Mouse (Mus musculus): Measurements from ENCODE around the gene Zfp385a. TPM values are rescaled to one million over a fixed set of nuclear protein-coding genes. Genes with fewer than 3 reads are reported as not detected.
A peak's percentile ranks its signal among the peaks of the same experiment; 100 is the strongest.

The Zfp385a gene
- polyA plus RNA-seq (2015; fragmentation: Nextera tagmentation; extraction: Ambion mirVana): 2.9 and 3.1 TPM in 2 replicates

- peak within 1 kb of the TSS; percentile 95 for H3K4me2 ChIP-seq (replicated peaks; ENCODE audit: low read depth)
- no peaks in the 10 kb centered on the region for H3K9me3 ChIP-seq (ENCODE audit: control insufficient read depth)
- TF ChIP-seq CTCF (IDR thresholded peaks at IDR 0.05; ENCODE audit: low read depth): peak; percentile 26; the same call in 1 of the 2 replicates
- H3K4me3 ChIP-seq (ENCODE audit: low read depth, low read length): peak within 1 kb of the TSS; percentile 65
- no peak within 1 kb of the TSS for H3K27ac ChIP-seq (ENCODE audit: low read depth, low read length)
- H3K9ac ChIP-seq (ENCODE audit: low read depth, low read length): 0 out of 2 replicates have a peak within 1 kb of the TSS, but pooled peaks have one; percentile 34
- H3K36me3 ChIP-seq (ENCODE audit: control insufficient read depth, insufficient read depth): peaks cover 4% of the 10 kb centered on the region
- WGBS: 3% methylated on average over 22 of the region's 26 CpGs
- no peaks in the 10 kb centered on the region for H3K4me1 ChIP-seq (replicated peaks; ENCODE audit: control insufficient read depth, insufficient read depth, low read length)
- peaks cover 33% of the 10 kb centered on the region for H3K27me3 ChIP-seq (replicated peaks; ENCODE audit: control insufficient read depth, insufficient read depth, low read length)
- peak; percentile 25; the same call in 1 of the 2 replicates for ATAC-seq
These were observed at the start of gene Zfp385a for GRCm38 (mm10) chr15:103339961-103340337. Gene Zfp385a (minus strand): TSS chr15:103340093.

- peak; percentile 79 for TF ChIP-seq CTCF (IDR thresholded peaks at IDR 0.05; ENCODE audit: low read depth)
- H3K9me3 ChIP-seq (ENCODE audit: control insufficient read depth): no peaks in the 10 kb centered on the region
- no peaks in the 10 kb centered on the region for H3K4me1 ChIP-seq (replicated peaks; ENCODE audit: control insufficient read depth, insufficient read depth, low read length)
- WGBS: 44% methylated on average over 4 of the region's 4 CpGs
- no peaks in the 10 kb centered on the region for H3K27me3 ChIP-seq (replicated peaks; ENCODE audit: control insufficient read depth, insufficient read depth, low read length)
- no peak overlapping the region for H3K9ac ChIP-seq (ENCODE audit: low read depth, low read length)
- no peaks in the 10 kb centered on the region for H3K36me3 ChIP-seq (ENCODE audit: control insufficient read depth, insufficient read depth)
- no peak overlapping the region for H3K27ac ChIP-seq (ENCODE audit: low read depth, low read length)
- ATAC-seq: no peak
- H3K4me2 ChIP-seq (replicated peaks; ENCODE audit: low read depth): no peak overlapping the region
- no peak overlapping the region for H3K4me3 ChIP-seq (ENCODE audit: low read depth, low read length)
These were observed 48.8 kb upstream of the Zfp385a start for GRCm38 (mm10) chr15:103388556-103389145.

GRCm38 (mm10) chr15:103383771-103384488 is 44.0 kb upstream of the Zfp385a start:
- H3K9me3 ChIP-seq (ENCODE audit: control insufficient read depth): no peaks in the 10 kb centered on the region
- H3K4me1 ChIP-seq (replicated peaks; ENCODE audit: control insufficient read depth, insufficient read depth, low read length): no peaks in the 10 kb centered on the region
- no peaks in the 10 kb centered on the region for H3K36me3 ChIP-seq (ENCODE audit: control insufficient read depth, insufficient read depth)
- H3K27me3 ChIP-seq (replicated peaks; ENCODE audit: control insufficient read depth, insufficient read depth, low read length): no peaks in the 10 kb centered on the region
- no peak for ATAC-seq
- TF ChIP-seq CTCF (IDR thresholded peaks at IDR 0.05; ENCODE audit: low read depth): no peak
- no peak overlapping the region for H3K4me2 ChIP-seq (replicated peaks; ENCODE audit: low read depth)
- WGBS: 62% methylated on average over 7 of the region's 7 CpGs
- no peak overlapping the region for H3K9ac ChIP-seq (ENCODE audit: low read depth, low read length)
- no peak overlapping the region for H3K4me3 ChIP-seq (ENCODE audit: low read depth, low read length)
- H3K27ac ChIP-seq (ENCODE audit: low read depth, low read length): no peak overlapping the region

- WGBS: 37% methylated on average over 5 of the region's 5 CpGs
- no peak overlapping the region for H3K27ac ChIP-seq (ENCODE audit: low read depth, low read length)
- H3K4me1 ChIP-seq (replicated peaks; ENCODE audit: control insufficient read depth, insufficient read depth, low read length): no peaks in the 10 kb centered on the region; the same call in 1 of the 2 replicates
- no peak overlapping the region for H3K4me3 ChIP-seq (ENCODE audit: low read depth, low read length)
- H3K9ac ChIP-seq (ENCODE audit: low read depth, low read length): no peak overlapping the region
- H3K36me3 ChIP-seq (ENCODE audit: control insufficient read depth, insufficient read depth): no peaks in the 10 kb centered on the region
- H3K9me3 ChIP-seq (ENCODE audit: control insufficient read depth): no peaks in the 10 kb centered on the region
- ATAC-seq: 0 out of 2 replicates have a peak, but pooled peaks have one; percentile 33
- no peaks in the 10 kb centered on the region for H3K27me3 ChIP-seq (replicated peaks; ENCODE audit: control insufficient read depth, insufficient read depth, low read length)
- H3K4me2 ChIP-seq (replicated peaks; ENCODE audit: low read depth): no peak overlapping the region
- no peak for TF ChIP-seq CTCF (IDR thresholded peaks at IDR 0.05; ENCODE audit: low read depth)
These were observed 43.0 kb upstream of the Zfp385a start for GRCm38 (mm10) chr15:103382795-103383406.

- no peaks in the 10 kb centered on the region for H3K9me3 ChIP-seq (ENCODE audit: control insufficient read depth)
- no peak overlapping the region for H3K9ac ChIP-seq (ENCODE audit: low read depth, low read length)
- no peaks in the 10 kb centered on the region; the same call in 1 of the 2 replicates for H3K4me1 ChIP-seq (replicated peaks; ENCODE audit: control insufficient read depth, insufficient read depth, low read length)
- H3K4me2 ChIP-seq (replicated peaks; ENCODE audit: low read depth): no peak overlapping the region
- no peak overlapping the region for H3K4me3 ChIP-seq (ENCODE audit: low read depth, low read length)
- WGBS: 88% methylated on average over 2 of the region's 2 CpGs
- no peak for ATAC-seq
- no peaks in the 10 kb centered on the region for H3K36me3 ChIP-seq (ENCODE audit: control insufficient read depth, insufficient read depth)
- no peak for TF ChIP-seq CTCF (IDR thresholded peaks at IDR 0.05; ENCODE audit: low read depth)
- no peaks in the 10 kb centered on the region for H3K27me3 ChIP-seq (replicated peaks; ENCODE audit: control insufficient read depth, insufficient read depth, low read length)
- no peak overlapping the region for H3K27ac ChIP-seq (ENCODE audit: low read depth, low read length)
These were observed 42.2 kb upstream of the Zfp385a start for GRCm38 (mm10) chr15:103382075-103382474.

- 39% methylated on average over 3 of the region's 3 CpGs for WGBS
- ATAC-seq: no peak
- H3K9ac ChIP-seq (ENCODE audit: low read depth, low read length): no peak overlapping the region
- H3K36me3 ChIP-seq (ENCODE audit: control insufficient read depth, insufficient read depth): no peaks in the 10 kb centered on the region
- H3K27ac ChIP-seq (ENCODE audit: low read depth, low read length): no peak overlapping the region
- H3K4me3 ChIP-seq (ENCODE audit: low read depth, low read length): no peak overlapping the region
- H3K4me2 ChIP-seq (replicated peaks; ENCODE audit: low read depth): no peak overlapping the region
- H3K4me1 ChIP-seq (replicated peaks; ENCODE audit: control insufficient read depth, insufficient read depth, low read length): no peaks in the 10 kb centered on the region; the same call in 1 of the 2 replicates
- H3K27me3 ChIP-seq (replicated peaks; ENCODE audit: control insufficient read depth, insufficient read depth, low read length): no peaks in the 10 kb centered on the region
- H3K9me3 ChIP-seq (ENCODE audit: control insufficient read depth): no peaks in the 10 kb centered on the region
- TF ChIP-seq CTCF (IDR thresholded peaks at IDR 0.05; ENCODE audit: low read depth): no peak
These were observed 38.9 kb upstream of the Zfp385a start for GRCm38 (mm10) chr15:103378665-103379356.

All from intestine, postnatal 0 days (tissue).